Mouse (Mus musculus) heart, adult 8-10 months (tissue): ENCODE results near the gene Rab30. TPM values are rescaled to one million over a fixed set of nuclear protein-coding genes. Genes with fewer than 3 reads are reported as not detected.

Experiments
- DNase-seq: peaks from one replicate; pipeline ENCODE4 v3.0.0; 2022; ENCODE audit warnings: low spot score
- total RNA-seq, 4 experiments: library from RNA; stranded (reverse); gene quantifications; 2 replicates each; pipeline ENCODE4 v1.2.4; 2022

Gene Rab30
- total RNA-seq, 4 experiments from 2014 or later: 9.5 to 20.6 (median 11.9) TPM

GRCm38 (mm10) chr7:92842254-92842653 lies 100.9 kb downstream of the Rab30 start:
- DNase-seq: no peak

DNA sequence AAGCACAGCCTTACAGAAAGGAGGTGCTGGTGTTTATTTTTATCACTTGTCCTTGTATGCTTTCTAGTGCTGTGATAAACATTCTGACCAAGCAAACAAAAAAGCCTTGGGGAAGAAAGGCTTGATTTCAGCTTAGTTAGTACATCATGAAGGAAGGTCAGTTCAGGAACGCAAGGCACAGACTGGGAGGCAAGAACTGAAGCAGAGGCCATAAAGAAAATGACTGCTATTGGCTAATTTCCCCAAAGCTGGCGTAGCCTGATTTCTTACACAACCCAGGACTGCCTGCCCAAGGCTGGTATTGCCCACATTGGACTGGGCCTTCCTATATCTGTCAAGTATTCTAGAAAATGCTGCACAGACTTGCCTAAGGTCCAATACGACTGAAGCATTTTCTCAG lies 106.8 kb downstream of the Rab30 start:
- no peak for DNase-seq

DNA sequence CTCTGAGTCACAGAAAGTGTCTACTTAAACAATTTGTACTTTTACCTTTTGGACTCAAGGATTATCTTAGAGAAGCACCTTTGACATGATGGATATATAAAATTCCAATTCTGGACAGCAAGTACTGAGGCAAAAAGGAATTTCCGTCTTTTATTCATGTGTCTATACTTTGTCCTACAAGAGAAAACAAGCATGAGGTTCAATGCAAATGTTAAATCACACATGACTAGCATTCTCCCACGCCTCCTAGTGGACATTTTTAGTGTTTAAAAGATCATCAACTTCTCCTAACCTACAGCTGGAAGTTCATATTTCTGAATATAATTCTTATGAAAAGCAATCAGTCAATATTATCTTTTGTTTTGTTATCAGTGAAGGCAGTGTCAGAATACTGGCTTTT lies 125.1 kb downstream of the Rab30 start:
- no peak for DNase-seq

- DNase-seq: no peak
Measured at GRCm38 (mm10) chr7:92870161-92870560, 128.8 kb downstream of the Rab30 start.

- no peak for DNase-seq
Measured at GRCm38 (mm10) chr7:92871596-92871995, 130.2 kb downstream of the Rab30 start.

GRCm38 (mm10) chr7:92874116-92874675 lies 132.8 kb downstream of the Rab30 start, which contains the start of the genes Ddias and Prcp:
Ddias (minus strand) TSS chr7:92874247.
Prcp (plus strand) TSS chr7:92874470.
- DNase-seq: peak; percentile 95

DNA sequence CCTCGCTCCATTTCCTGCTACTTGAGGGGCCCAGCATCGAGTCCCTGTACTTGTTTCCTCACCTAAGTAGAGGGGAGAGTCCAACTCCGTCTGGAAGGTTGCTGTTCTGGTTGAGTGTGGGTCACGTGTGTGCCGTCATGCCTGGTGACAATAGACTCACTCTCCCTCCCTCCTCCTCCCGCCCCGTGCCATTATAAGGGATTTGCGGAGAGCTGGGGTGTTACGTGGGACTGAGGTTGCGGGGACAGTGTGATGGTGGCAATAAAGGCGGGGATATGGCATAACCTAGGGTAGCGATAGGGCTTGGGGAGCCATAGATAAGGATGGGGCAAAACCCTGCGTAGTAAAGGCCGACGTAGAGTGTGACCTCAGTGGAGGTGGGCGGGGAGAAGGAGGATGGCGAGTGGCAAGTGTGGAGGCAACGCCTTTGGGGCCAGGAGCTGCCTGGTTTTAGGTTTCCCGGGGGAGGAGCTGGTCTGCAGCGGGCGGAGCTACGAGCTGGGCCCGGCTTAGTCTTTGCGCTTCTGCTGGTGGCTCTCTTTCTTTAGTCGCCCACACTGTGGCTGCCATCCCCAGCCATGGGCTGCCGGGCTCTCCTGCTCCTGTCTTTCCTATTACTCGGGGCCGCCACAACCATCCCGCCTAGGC lies 133.5 kb downstream of the Rab30 start:
- DNase-seq: peak; percentile 92

DNA sequence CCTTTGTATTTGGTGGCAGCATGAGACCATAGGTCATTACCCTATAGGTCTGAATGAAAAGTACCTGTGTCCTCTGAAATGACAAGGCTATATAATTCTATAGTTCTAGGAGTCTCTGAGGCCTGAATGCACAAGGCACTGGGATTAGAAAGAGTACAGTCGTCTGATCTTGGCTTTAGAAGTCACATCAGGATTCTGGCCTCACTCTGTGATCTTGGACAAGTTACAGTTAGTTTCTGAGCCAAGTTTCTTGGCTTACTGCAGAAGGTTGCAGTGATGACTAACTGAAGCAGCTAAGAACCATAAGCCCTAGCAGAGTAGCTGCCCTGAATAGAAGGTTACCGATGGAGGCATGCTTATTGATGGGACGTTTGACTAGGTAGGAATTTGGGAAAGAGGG lies 134.7 kb downstream of the Rab30 start:
- DNase-seq: peak; percentile 56

DNA sequence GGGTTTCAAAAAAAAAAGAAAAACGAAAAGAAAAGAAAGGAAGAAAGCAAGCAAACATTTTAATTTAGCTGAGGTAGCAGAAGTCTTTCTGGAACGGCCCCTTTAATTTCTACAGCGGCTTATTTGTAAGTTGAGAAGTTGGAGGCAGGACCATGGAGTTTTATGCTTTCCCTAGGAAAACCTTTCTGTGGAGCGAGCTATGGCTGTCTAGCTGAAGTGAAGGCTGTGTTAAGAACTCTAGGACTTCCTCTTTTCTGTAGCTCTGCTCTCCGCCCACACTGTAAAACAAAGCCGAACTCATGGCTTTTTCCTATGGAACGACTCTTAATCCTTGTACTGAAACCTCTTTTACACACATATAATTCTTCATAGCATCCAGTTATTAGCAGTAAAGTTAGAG lies 135.1 kb downstream of the Rab30 start:
- no peak for DNase-seq

DNA sequence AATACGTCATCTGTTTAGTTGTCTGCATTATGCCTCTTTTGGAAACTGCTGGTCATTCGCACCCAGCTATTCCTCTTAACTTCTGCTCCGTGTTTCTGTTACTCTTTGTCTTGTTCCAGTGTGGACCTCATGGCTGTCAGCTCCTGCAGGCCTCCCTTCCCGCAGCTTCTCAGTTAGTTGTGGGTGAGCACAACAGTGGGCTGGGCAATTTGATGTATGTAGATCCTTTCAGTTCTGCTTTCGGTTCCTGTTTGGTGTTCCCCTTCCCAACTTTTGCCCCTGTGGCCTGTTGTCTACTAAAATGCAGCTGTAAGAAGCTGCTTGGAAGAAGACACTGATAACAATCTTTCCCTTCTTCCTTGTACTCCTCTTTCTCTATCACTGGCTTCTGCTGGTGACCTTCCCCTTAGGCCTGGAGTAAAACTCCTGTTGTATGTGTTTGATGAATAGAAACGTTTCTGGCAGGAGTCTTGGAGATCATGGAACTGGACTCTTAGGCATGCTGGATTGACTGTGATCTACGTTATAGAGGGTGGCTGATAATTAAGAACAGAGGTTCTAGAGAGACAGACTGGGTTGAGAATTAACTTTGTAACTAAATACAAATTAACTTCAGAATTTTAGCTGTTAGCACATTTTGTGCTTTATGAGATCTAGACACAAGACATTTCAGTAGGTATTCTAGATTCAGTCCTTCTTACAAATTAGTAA lies 137.3 kb downstream of the Rab30 start:
- peak; percentile 32 for DNase-seq

GRCm38 (mm10) chr7:92883850-92884716 lies 142.7 kb downstream of the Rab30 start:
- DNase-seq: no peak

DNA sequence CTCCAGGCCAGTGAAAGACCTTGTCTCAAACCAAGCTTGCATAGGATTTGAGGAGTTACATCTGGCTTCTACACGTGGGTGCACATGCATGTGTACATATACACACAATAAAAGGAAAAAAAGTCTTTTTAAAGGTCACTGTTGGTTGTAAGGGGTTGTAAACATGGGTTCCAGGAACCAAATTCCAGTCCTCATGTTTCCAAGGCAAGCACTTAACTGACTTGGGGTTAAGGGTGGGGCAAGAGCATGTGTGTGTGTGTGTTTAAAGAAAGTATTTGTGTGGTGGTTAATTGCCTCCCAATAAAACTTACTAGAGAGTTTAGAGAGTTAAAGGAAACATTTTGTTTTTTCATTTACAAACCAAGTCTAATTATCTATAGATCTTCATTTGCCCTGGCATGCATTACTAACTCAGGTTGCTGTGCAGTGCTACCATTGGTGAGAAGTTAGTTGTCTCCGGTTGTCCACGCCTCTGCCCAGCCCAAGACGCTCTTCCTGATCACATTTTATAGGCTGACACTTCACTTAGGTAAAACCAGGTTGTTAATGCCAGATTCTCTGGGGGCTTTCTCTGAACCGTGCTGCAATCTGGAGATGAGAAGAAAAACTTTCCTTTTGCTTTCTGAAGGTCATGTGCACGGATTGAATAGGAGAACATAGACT lies 143.7 kb downstream of the Rab30 start:
- no peak for DNase-seq

GRCm38 (mm10) chr7:92886801-92887200 lies 145.4 kb downstream of the Rab30 start:
- no peak for DNase-seq

DNA sequence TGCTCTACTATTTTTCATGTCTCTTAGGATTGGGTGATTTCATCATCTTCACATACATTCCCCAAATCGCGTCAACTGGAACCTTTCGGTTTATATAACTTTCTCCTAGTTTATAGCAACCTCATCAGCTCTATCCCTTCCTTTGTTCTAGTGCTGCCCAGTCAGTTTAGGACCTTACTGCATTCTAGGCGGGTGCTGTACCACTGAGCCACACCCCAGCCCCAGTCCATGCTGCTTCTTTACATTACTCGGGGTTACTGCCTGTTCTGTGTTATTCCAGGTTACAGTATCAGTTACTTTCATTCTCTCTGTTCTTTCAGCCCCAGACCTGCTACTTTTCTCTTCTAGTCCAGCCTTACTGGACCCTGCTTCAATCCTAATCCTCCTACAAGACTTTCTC lies 145.8 kb downstream of the Rab30 start:
- no peak for DNase-seq

GRCm38 (mm10) chr7:92890211-92890610 lies 148.8 kb downstream of the Rab30 start:
- DNase-seq: no peak

- DNase-seq: peak; percentile 57
Measured at GRCm38 (mm10) chr7:92890618-92891230, 149.3 kb downstream of the Rab30 start.

DNA sequence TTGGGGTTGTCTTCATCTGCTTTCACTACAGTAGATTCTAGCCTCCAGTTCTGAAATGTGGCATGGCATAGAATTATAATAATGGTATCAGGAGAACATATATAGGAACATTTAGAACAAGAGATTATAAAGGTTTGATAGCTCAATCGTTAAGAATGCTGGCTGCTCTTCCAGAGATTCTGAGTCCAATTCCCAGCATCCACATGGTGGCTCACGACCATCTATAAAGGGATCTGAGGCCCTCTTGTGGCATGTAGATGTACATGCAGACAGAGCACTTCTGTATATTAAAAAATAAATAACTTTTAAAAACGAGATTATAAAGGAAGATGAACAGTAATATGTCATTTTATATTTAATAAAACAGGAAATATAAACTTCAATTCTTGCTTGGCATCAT lies 152.1 kb downstream of the Rab30 start:
- no peak for DNase-seq
